In the genomic region with DNA sequence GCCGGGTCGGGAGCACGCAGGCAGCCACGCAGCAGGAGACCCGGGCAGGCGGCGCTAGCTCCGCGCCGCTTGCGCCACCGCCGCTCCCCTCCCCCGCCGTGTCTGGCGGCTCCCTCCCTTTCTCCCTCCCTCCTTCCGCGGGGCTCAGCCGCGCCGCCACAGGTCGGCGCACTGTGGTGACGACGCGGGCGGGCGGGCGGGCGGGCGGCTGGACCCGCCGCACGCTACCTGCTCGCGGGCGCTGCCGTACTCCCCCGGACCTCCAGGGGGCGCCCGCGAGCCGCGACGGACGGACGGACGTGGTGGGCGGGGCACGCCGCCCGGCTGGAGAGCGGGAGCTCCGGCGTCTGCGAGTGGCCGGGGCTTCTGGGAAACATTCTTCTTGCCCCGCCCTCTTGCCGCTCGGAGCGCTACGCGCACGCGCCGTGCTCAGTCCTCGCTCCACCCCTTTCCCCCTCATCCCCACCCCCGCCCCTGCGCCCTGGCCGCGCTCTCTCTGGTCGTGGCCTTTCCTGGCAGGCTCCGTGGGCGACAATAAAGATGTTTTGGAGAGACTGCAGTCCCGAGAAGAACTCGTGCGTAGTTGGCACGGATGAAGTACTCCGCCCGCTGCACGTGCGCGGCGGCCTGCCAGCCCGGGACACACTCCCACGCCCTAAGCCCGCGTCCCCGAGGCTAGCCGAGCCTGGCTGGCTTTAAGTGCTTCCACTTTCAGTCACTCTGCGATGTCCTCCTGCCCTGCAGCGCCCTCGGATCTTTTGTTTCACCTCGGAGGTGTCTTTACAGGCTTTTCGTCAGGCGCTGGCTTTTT, we compare ENCODE assay signal across 8 mouse cellular contexts. TPM values are rescaled to one million over a fixed set of nuclear protein-coding genes. Genes with fewer than 3 reads are reported as not detected.
DNase-seq lines count a peak whose midpoint lies in the region; ATAC-seq and TF ChIP-seq lines count a peak whose summit lies in the region.

Scaf11 (minus strand) TSS at position 114 of the 811 bp plus-strand sequence.

- TF ChIP-seq POLR2A in lung, adult 2 months (IDR thresholded peaks at IDR 0.05; ENCODE audit: borderline replicate concordance, extremely low read depth, low read depth, low read length), result peak; percentile 62; the same call in 1 of the 2 replicates

- no peaks in the 10 kb centered on the region for H3K36me3 ChIP-seq in forebrain, embryonic 15.5 days

- WGBS in forebrain, embryonic 15.5 days, result under 1% methylated on average over 88 of the region's 96 CpGs
- under 1% methylated on average over 66 of the region's 96 CpGs for WGBS in lung, adult 2 months

- peak; percentile 95 for ATAC-seq in forebrain, embryonic 15.5 days (replicated peaks)
- ATAC-seq in neutrophil, adult 5-6 weeks (ENCODE audit: extremely low read depth, insufficient number of reproducible peaks, low FRiP score, poor library complexity, severe bottlenecking), result peak; percentile 84

- DNase-seq in ES-CJ7 (ENCODE audit: low read depth, low spot score), result peak; percentile 95
- peak; percentile 96 for DNase-seq in cerebellum, adult 11 months
- DNase-seq in heart, postnatal 25 days (ENCODE audit: low spot score), result peak; percentile 90
- DNase-seq in layer of hippocampus, adult 18-20 months (ENCODE audit: low spot score in 2 of 2), result peak; percentile 90 to 94
- DNase-seq in lung, adult 2 months, result peak; percentile 91
- peak; percentile 87 to 90 for DNase-seq in thymus, adult 18-20 months

- H3K4me1 ChIP-seq in forebrain, embryonic 15.5 days, result peaks cover 22% of the 10 kb centered on the region
- H3K4me1 ChIP-seq in lung, adult 2 months (ENCODE audit: control insufficient read depth, insufficient read depth, low read length), result peaks cover 18% of the 10 kb centered on the region

- H3K9me3 ChIP-seq in forebrain, embryonic 15.5 days, result no peaks in the 10 kb centered on the region

- H3K27ac ChIP-seq in forebrain, embryonic 15.5 days (replicated peaks), result peak within 1 kb of the TSS; percentile 97

- TF ChIP-seq CTCF in lung, adult 2 months (IDR thresholded peaks at IDR 0.05; ENCODE audit: insufficient read depth, low read length), result no peak; the same call in 1 of the 2 replicates

- no peaks in the 10 kb centered on the region for H3K27me3 ChIP-seq in forebrain, embryonic 15.5 days

- peak within 1 kb of the TSS; percentile 77 for H3K9ac ChIP-seq in forebrain, embryonic 15.5 days (replicated peaks)

- intact Hi-C loops in heart, postnatal 25 days (cut with DNase I), result no loop called here

- peak within 1 kb of the TSS; percentile 78 for H3K4me2 ChIP-seq in forebrain, embryonic 15.5 days (replicated peaks)

- H3K4me3 ChIP-seq in forebrain, embryonic 15.5 days, result peak within 1 kb of the TSS; percentile 78
- peak within 1 kb of the TSS; percentile 87 for H3K4me3 ChIP-seq in lung, adult 2 months (replicated peaks; ENCODE audit: extremely low read depth, low read depth, low read length)

RNA-seq across cellular contexts. Expression of gene Scaf11, which starts in this region (rescaled TPM):
- 57.9 and 62.0 TPM in 2 replicates for polyA plus RNA-seq in forebrain, embryonic 15.5 days (2015; fragmentation: Nextera tagmentation; extraction: Ambion mirVana)
- 10 to 100 TPM; 39.8 to 47.1 TPM for total RNA-seq in heart, postnatal 25 days (2021)
- 10 to 100 TPM; 56.4 to 57.8 TPM for total RNA-seq in layer of hippocampus, adult 18-20 months (2021)
- 21.3 and 24.6 TPM in 2 replicates for polyA plus RNA-seq in lung, adult 2 months (2012; rRNA removed)
- 194 and 196 TPM in 2 replicates for total RNA-seq in neutrophil, adult 5-6 weeks (2017)

Comparison
In these comparisons a context has a peak if more than half of its experiments do, and no peak if none do; other contexts are left out.
1. Peak in every context shown above with its lines: DNase-seq, ATAC-seq, H3K4me3 ChIP-seq and H3K27ac ChIP-seq.